Mouse (Mus musculus) common myeloid progenitor, adult 5-6 weeks (primary cell): ENCODE results near the gene Tdgf1. TPM values are rescaled to one million over a fixed set of nuclear protein-coding genes. Genes with fewer than 3 reads are reported as not detected.

Source experiments
- ATAC-seq: replicated peaks from 2 replicates; pipeline ENCODE4 v1.8.0; 2016; ENCODE audit warnings: low read depth, mild to moderate bottlenecking, moderate TSS enrichment, inconsistent platforms; ENCODE audit not compliant: poor library complexity, severe bottlenecking
- total RNA-seq: library from RNA; stranded (forward); fragments of 200-1000, 187-1606 nt; gene quantifications from 2 replicates; pipeline ENCODE4 v1.2.3, GENCODE M21; 2017

The Tdgf1 gene
- total RNA-seq, 1 experiment from 2014 or later: not detected

- no peak for ATAC-seq
Observed at GRCm38 (mm10) chr9:110954681-110955445, 8.9 kb upstream of the Tdgf1 start.

GRCm38 (mm10) chr9:110953550-110954461 is 7.8 kb upstream of the Tdgf1 start:
- ATAC-seq: peak; percentile 59

- no peak for ATAC-seq
Observed at GRCm38 (mm10) chr9:110952931-110953549, 7.1 kb upstream of the Tdgf1 start.

GRCm38 (mm10) chr9:110952398-110952797 is 6.4 kb upstream of the Tdgf1 start:
- peak; percentile 57 for ATAC-seq

GRCm38 (mm10) chr9:110951866-110952265 is 5.9 kb upstream of the Tdgf1 start:
- peak; percentile 48 for ATAC-seq

- no peak for ATAC-seq
Observed at GRCm38 (mm10) chr9:110951397-110951796, 5.4 kb upstream of the Tdgf1 start, which contains the start of gene Lrrc2. TSS of gene Lrrc2 (plus strand) at chr9:110951545.

- ATAC-seq: no peak
Observed at GRCm38 (mm10) chr9:110950109-110950508, 4.2 kb upstream of the Tdgf1 start.

- no peak for ATAC-seq
Observed at GRCm38 (mm10) chr9:110948813-110949310, 2.9 kb upstream of the Tdgf1 start.

GRCm38 (mm10) chr9:110947900-110948299 is 1.9 kb upstream of the Tdgf1 start:
- ATAC-seq: no peak

- ATAC-seq: no peak
Observed at GRCm38 (mm10) chr9:110947261-110947661, 1.3 kb upstream of the Tdgf1 start.

- peak; percentile 55 for ATAC-seq
Observed at GRCm38 (mm10) chr9:110946548-110947044, 638 bp upstream of the Tdgf1 start.

GRCm38 (mm10) chr9:110945343-110945742 is 615 bp downstream of the Tdgf1 start:
- no peak for ATAC-seq

- ATAC-seq: peak; percentile 66
Observed at GRCm38 (mm10) chr9:110944265-110944664, 1.7 kb downstream of the Tdgf1 start.

GRCm38 (mm10) chr9:110937506-110938490 is 8.2 kb downstream of the Tdgf1 start:
- ATAC-seq: no peak

GRCm38 (mm10) chr9:110935941-110936340 is 10.0 kb downstream of the Tdgf1 start:
- no peak for ATAC-seq

- no peak for ATAC-seq
Observed at GRCm38 (mm10) chr9:110933850-110934437, 12.0 kb downstream of the Tdgf1 start.

GRCm38 (mm10) chr9:110931573-110931972 is 14.4 kb downstream of the Tdgf1 start:
- ATAC-seq: no peak

GRCm38 (mm10) chr9:110922759-110923158 is 23.2 kb downstream of the Tdgf1 start:
- peak; percentile 77; the same call in 1 of the 2 replicates for ATAC-seq
